ENCODE assay signal across 10 mouse cellular contexts in the genomic region with DNA sequence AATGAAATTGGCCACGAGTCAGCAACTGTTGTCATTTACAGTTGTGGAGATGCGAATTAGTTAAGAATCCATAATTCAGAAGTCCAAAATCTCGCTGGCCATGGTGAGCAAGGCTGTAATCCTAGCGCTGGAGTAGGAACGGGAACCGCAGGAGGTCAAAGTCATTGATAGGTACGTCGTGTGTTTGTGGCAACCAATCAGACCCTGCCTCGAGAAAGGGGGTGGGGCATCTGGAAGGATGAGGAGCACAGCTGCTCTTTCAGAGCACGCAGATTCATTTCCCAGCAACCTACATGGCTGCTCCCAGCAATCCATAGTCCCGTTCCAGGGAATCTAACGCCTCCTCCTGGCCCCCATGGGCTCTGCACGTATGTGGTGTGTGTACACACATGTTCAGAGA.
"Had no signal": no experiment of that assay in that cellular context is flagged by ENCODE, and none has a peak within 500 bp of the region (broad histone marks: within the 10 kb centered on the region; RNA-seq: fewer than 3 reads in every experiment).

No protein-coding gene starts in this region.

- DNase-seq: kidney, adult 11 months; kidney, postnatal 14 days; lung, postnatal 36 days had no signal

- H3K9ac ChIP-seq: kidney, embryonic 15.5 days; liver, embryonic 12.5 days; midbrain, embryonic 15.5 days; neural tube, embryonic 12.5 days had no signal

- H3K9me3 ChIP-seq: limb, embryonic 10.5 days; midbrain, embryonic 15.5 days; neural tube, embryonic 12.5 days had no signal

- H3K4me3 ChIP-seq: kidney, embryonic 15.5 days; left cerebral cortex, adult 2 months; limb, embryonic 10.5 days; liver, embryonic 12.5 days; midbrain, embryonic 15.5 days; neural tube, embryonic 12.5 days had no signal

- H3K4me2 ChIP-seq: kidney, embryonic 15.5 days; liver, embryonic 12.5 days; midbrain, embryonic 11.5 days; midbrain, embryonic 15.5 days; neural tube, embryonic 12.5 days had no signal

- H3K27ac ChIP-seq: kidney, embryonic 15.5 days; left cerebral cortex, adult 2 months; limb, embryonic 10.5 days; liver, embryonic 12.5 days; midbrain, embryonic 15.5 days; neural tube, embryonic 12.5 days had no signal

- ATAC-seq: liver, embryonic 12.5 days; midbrain, embryonic 15.5 days had no signal

- H3K36me3 ChIP-seq: midbrain, embryonic 15.5 days; neural tube, embryonic 12.5 days had no signal

- H3K27me3 ChIP-seq: liver, embryonic 12.5 days had no signal
